ENCODE assay signal across 16 mouse cellular contexts in genomic region chr5:117089147-117089546, GRCm38 (mm10). TPM values are rescaled to one million over a fixed set of nuclear protein-coding genes. Genes with fewer than 3 reads are reported as not detected.
A peak's percentile ranks its signal among the peaks of the same experiment; 100 is the strongest.
DNase-seq lines count a peak whose midpoint lies in the region; ATAC-seq lines count a peak whose summit lies in the region.
"Had no signal": no experiment of that assay in that cellular context is flagged by ENCODE, and none has a peak within 500 bp of the region (broad histone marks: within the 10 kb centered on the region; RNA-seq: fewer than 3 reads in every experiment).

No protein-coding gene starts in this region.

- ATAC-seq in CD4-positive, CD25-positive, alpha-beta regulatory T cell, adult 4 months = peak; percentile 69
- ATAC-seq in granulocyte monocyte progenitor cell, adult 5-6 weeks (replicated peaks; ENCODE audit: poor library complexity, severe bottlenecking) = peak; percentile 69
- ATAC-seq: forebrain, embryonic 14.5 days; hindbrain, postnatal 0 days had no signal

- DNase-seq in 416B (ENCODE audit: low read depth) (peak; percentile 75), MN1 (ENCODE audit: low spot score) (no peak)
- peak; percentile 30 for DNase-seq in naive thymus-derived CD4-positive, alpha-beta T cell, adult 2 months (ENCODE audit: low read depth)
- DNase-seq in thymus, postnatal 14 days = no peak
- DNase-seq in adrenal gland, adult 2 months = no peak
- DNase-seq: adrenal gland, postnatal 25 days; cerebellum, adult 9-11 months; embryo, embryonic 11 days; gastrocnemius, adult 2 months; kidney, adult 18-20 months; lung, postnatal 36 days; thymus, adult 2 months had no signal

RNA-seq across cellular contexts. Expression of gene Suds3, which starts 26.8 kb away (rescaled TPM):
- polyA plus RNA-seq in CD4-positive, CD25-positive, alpha-beta regulatory T cell, adult 4 months (2017; shearing (Covaris generic)) = 10 to 100 TPM; 10.7 to 13.2 TPM
- 46.0 and 52.2 TPM in 2 replicates for total RNA-seq in granulocyte monocyte progenitor cell, adult 5-6 weeks (2014; fragmentation: Nextera tagmentation)
- total RNA-seq in granulocyte monocyte progenitor cell, adult 5-6 weeks (2017) = 84.9 and 91.7 TPM in 2 replicates
- total RNA-seq in adrenal gland, adult 2 months (2021) = 100 to 1,000 TPM; 106 to 144 TPM
- polyA plus RNA-seq in adrenal gland, adult 2 months (2012; rRNA removed) = 61.5 and 68.0 TPM in 2 replicates

RNA-seq across cellular contexts. Expression of gene Taok3, which starts 30.8 kb away (rescaled TPM):
- 100 to 1,000 TPM; 125 to 142 TPM for polyA plus RNA-seq in CD4-positive, CD25-positive, alpha-beta regulatory T cell, adult 4 months (2017; shearing (Covaris generic))
- 68.9 and 84.9 TPM in 2 replicates for total RNA-seq in granulocyte monocyte progenitor cell, adult 5-6 weeks (2014; fragmentation: Nextera tagmentation)
- 46.1 and 49.3 TPM in 2 replicates for total RNA-seq in granulocyte monocyte progenitor cell, adult 5-6 weeks (2017)
- 10 to 100 TPM; 30.9 to 36.0 TPM for total RNA-seq in adrenal gland, adult 2 months (2021)
- 5.4 and 9.0 TPM in 2 replicates for polyA plus RNA-seq in adrenal gland, adult 2 months (2012; rRNA removed)

Comparison
In these comparisons a context has a peak if more than half of its experiments do, and no peak if none do; other contexts are left out.
1. DNase-seq: peak in 416B (single experiment) and naive thymus-derived CD4-positive, alpha-beta T cell, adult 2 months (single experiment); none in MN1 (single experiment), thymus, postnatal 14 days (single experiment) and adrenal gland, adult 2 months (single experiment).